ENCODE assay signal across 8 mouse cellular contexts in genomic region chr1:161968589-161969407, GRCm38 (mm10). TPM values are rescaled to one million over a fixed set of nuclear protein-coding genes. Genes with fewer than 3 reads are reported as not detected.
DNase-seq lines count a peak whose midpoint lies in the region; ATAC-seq and TF ChIP-seq lines count a peak whose summit lies in the region.

TSS of gene Pigc (plus strand) at chr1:161969186.

- peak; percentile 96 for ATAC-seq in activated CD4-positive, CD25-positive, alpha-beta regulatory T cell, adult 4 months

- peaks cover 10% of the 10 kb centered on the region for H3K27me3 ChIP-seq in megakaryocyte, embryonic 14.5 days (replicated peaks)

- H3K4me3 ChIP-seq in cortical plate, adult 2 months (ENCODE audit: insufficient read depth, low read length), result peak within 1 kb of the TSS; percentile 40
- H3K4me3 ChIP-seq in megakaryocyte, embryonic 14.5 days (replicated peaks), result peak within 1 kb of the TSS; percentile 94

- no peak within 1 kb of the TSS for H3K27ac ChIP-seq in cortical plate, adult 2 months (ENCODE audit: insufficient read depth, low read length)

- peaks cover 25% of the 10 kb centered on the region for H3K36me3 ChIP-seq in megakaryocyte, embryonic 14.5 days (replicated peaks; ENCODE audit: low read length)

- peak; percentile 76 for TF ChIP-seq CTCF in cortical plate, adult 2 months (IDR thresholded peaks at IDR 0.05; ENCODE audit: extremely low read depth, insufficient read depth, low read length)

- H3K9me3 ChIP-seq in megakaryocyte, embryonic 14.5 days, result no peaks in the 10 kb centered on the region

- peak; percentile 92 to 93 for DNase-seq in gastrocnemius, adult 8-10 months (ENCODE audit: low spot score in 2 of 2)
- DNase-seq in hindlimb bud, embryonic 11.5 days (ENCODE audit: extremely low spot score, low read depth, low spot score), result peak; percentile 83
- peak; percentile 83 to 92 for DNase-seq in left cerebral cortex, adult 8-10 months (ENCODE audit: low spot score in 2 of 2)
- peak; percentile 97 for DNase-seq in right cerebral cortex, postnatal 10 days (ENCODE audit: low spot score in 2 of 2)
- DNase-seq in urinary bladder, postnatal 25 days (ENCODE audit: low spot score), result peak; percentile 84

- no peaks in the 10 kb centered on the region; the same call in none of the 2 replicates for H3K4me1 ChIP-seq in cortical plate, adult 2 months (ENCODE audit: control insufficient read depth, insufficient read depth, low read length)
- peaks cover 47% of the 10 kb centered on the region for H3K4me1 ChIP-seq in megakaryocyte, embryonic 14.5 days

- 0 out of 2 replicates have a peak, but pooled peaks have one; percentile 53 for TF ChIP-seq POLR2A in cortical plate, adult 2 months (IDR thresholded peaks at IDR 0.05; ENCODE audit: extremely low read depth, insufficient read depth, low read length)

RNA-seq across cellular contexts. Expression of gene Pigc, which starts in this region (rescaled TPM):
- 10 to 100 TPM; 25.1 to 40.2 TPM for polyA plus RNA-seq in activated CD4-positive, CD25-positive, alpha-beta regulatory T cell, adult 4 months (2017; shearing (Covaris generic))
- 16.4 and 19.7 TPM in 2 replicates for polyA plus RNA-seq in cortical plate, adult 2 months (2012; rRNA removed)
- 10 to 100 TPM; 12.3 to 17.0 (median 13.7) TPM for total RNA-seq in gastrocnemius, adult 8-10 months (2022)
- 10 to 100 TPM; 11.2 to 18.9 (median 14.7) TPM for total RNA-seq in left cerebral cortex, adult 8-10 months (2022)
- polyA plus RNA-seq in megakaryocyte, embryonic 14.5 days (2012; ENCODE audit: insufficient read depth, low replicate concordance), result 0.63 TPM in 1 of 2 replicates, not detected in the other

Comparison
In these comparisons a context has a peak if more than half of its experiments do, and no peak if none do; other contexts are left out.
1. RNA of gene Pigc (polyA plus RNA-seq): 25.1 to 40.2 TPM in activated CD4-positive, CD25-positive, alpha-beta regulatory T cell, adult 4 months and 16.4 to 19.7 TPM in cortical plate, adult 2 months; 0.63 TPM in megakaryocyte, embryonic 14.5 days; every median in the first group is over 10 times any median in the second.
2. Peak in every context shown above with its lines, with median percentiles within 50 percentile points of each other: DNase-seq.